Mouse (Mus musculus): Measurements from ENCODE around the gene Scpep1. TPM values are rescaled to one million over a fixed set of nuclear protein-coding genes. Genes with fewer than 3 reads are reported as not detected.

Scpep1 gene
- polyA plus RNA-seq, 1 experiment from 2014 or later = 37.9 TPM

GRCm38 (mm10) chr11:88888996-88889395 is 66.3 kb downstream of the Scpep1 start:
- ATAC-seq = no peak
- H3K9me3 ChIP-seq (replicated peaks; ENCODE audit: control insufficient read depth, low read length, poor library complexity, severe bottlenecking) = no peaks in the 10 kb centered on the region

DNA sequence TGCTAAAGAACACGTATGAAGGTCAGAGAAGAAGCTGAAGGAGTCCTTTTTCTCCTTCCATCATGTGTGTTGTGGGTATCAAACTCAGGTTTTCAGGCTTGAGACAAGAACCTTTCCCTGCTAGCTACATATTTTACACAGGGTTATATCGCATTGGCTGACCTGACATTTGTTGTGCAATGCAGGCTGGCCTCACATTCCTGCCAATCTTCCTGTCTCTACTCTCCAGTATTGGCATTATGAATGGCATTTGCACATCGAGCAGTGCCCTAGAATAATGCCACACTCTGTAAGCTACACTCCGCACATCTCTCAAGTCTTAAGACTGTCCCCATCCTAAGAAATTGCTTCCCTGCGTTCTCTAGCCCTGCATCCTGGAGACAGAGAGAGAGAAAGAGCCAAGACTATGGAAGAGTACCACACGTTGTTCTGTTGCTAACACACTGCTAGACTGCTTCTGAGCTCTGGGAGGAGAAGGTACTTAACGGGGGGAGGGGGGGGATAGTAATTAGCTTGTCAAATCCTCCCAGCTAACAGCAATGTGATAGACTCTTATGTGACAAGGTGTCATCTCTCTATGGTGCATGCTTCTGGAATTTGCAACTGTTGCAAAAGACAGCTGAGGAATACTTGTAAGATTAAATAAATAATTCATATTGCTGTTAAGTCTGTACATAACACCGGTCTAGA is 70.7 kb downstream of the Scpep1 start:
- H3K4me3 ChIP-seq (ENCODE audit: low read depth, low read length) = no peak overlapping the region
- peaks cover 3% of the 10 kb centered on the region; the same call in 1 of the 2 replicates for H3K4me1 ChIP-seq (ENCODE audit: control insufficient read depth, insufficient read depth, low read length)
- H3K9me3 ChIP-seq (replicated peaks; ENCODE audit: control insufficient read depth, low read length, poor library complexity, severe bottlenecking) = no peaks in the 10 kb centered on the region
- H3K9ac ChIP-seq (ENCODE audit: low read depth, low read length) = no peak overlapping the region
- 63% methylated on average over 8 of the region's 8 CpGs for WGBS
- ATAC-seq = no peak
- no peaks in the 10 kb centered on the region for H3K36me3 ChIP-seq (ENCODE audit: control insufficient read depth, insufficient read depth, low read length)
- no peak overlapping the region for H3K4me2 ChIP-seq (ENCODE audit: low read length)
- H3K27me3 ChIP-seq (ENCODE audit: control insufficient read depth, insufficient read depth, low read depth, low read length) = no peaks in the 10 kb centered on the region
- H3K27ac ChIP-seq (ENCODE audit: low read length) = no peak overlapping the region

More at GRCm38 (mm10) chr11:88888996-88889395, 66.3 kb downstream of the Scpep1 start:
- no peak overlapping the region for H3K4me2 ChIP-seq (ENCODE audit: low read length)
- H3K27me3 ChIP-seq (ENCODE audit: control insufficient read depth, insufficient read depth, low read depth, low read length) = no peaks in the 10 kb centered on the region
- H3K4me1 ChIP-seq (ENCODE audit: control insufficient read depth, insufficient read depth, low read length) = peaks cover 3% of the 10 kb centered on the region; the same call in 1 of the 2 replicates
- WGBS = 96% methylated on average over 2 of the region's 2 CpGs
- no peak overlapping the region for H3K4me3 ChIP-seq (ENCODE audit: low read depth, low read length)
- H3K27ac ChIP-seq (ENCODE audit: low read length) = no peak overlapping the region
- no peaks in the 10 kb centered on the region for H3K36me3 ChIP-seq (ENCODE audit: control insufficient read depth, insufficient read depth, low read length)
- no peak overlapping the region for H3K9ac ChIP-seq (ENCODE audit: low read depth, low read length)

DNA sequence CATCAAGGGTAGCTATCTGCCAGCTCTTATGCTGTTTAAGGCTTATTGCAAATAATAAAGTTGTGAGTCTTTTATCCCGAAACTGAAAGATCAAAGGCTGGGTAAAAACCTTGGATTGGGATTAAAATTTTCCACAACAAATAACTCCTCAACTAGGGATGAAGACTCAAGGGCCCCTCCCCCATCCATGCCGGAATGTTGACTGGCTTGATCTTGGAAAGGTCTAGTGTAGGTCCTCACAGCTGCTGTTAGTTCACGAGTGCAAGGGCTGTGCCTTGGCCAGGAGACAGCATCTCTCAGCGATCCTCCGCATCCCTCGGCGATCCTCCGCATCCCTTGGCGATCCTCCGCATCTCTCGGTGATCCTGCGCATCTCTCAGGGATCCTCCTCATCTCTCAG is 77.3 kb downstream of the Scpep1 start:
- H3K9ac ChIP-seq (ENCODE audit: low read depth, low read length) = no peak overlapping the region
- 92% methylated on average over 12 of the region's 12 CpGs for WGBS

More for the DNA sequence above, 77.3 kb downstream of the Scpep1 start:
- Histone ChIP-seq H3K36me3 (ENCODE audit: control insufficient read depth, insufficient read depth, low read length) (no peaks in the 10 kb centered on the region), H3K27ac (ENCODE audit: low read length) (no peak overlapping the region), H3K4me1 (ENCODE audit: control insufficient read depth, insufficient read depth, low read length) (peaks cover 6% of the 10 kb centered on the region; the same call in 1 of the 2 replicates), H3K4me3 (ENCODE audit: low read depth, low read length) (no peak overlapping the region), H3K27me3 (ENCODE audit: control insufficient read depth, insufficient read depth, low read depth, low read length) (no peaks in the 10 kb centered on the region), H3K9me3 (replicated peaks; ENCODE audit: control insufficient read depth, low read length, poor library complexity, severe bottlenecking) (no peaks in the 10 kb centered on the region), H3K4me2 (ENCODE audit: low read length) (no peak overlapping the region)
- ATAC-seq = no peak

Other genes starting within 250 kb of the Scpep1 start
- 29.4 and 32.8 TPM in 2 replicates for gene Msi2, start 237.0 kb downstream of the Scpep1 start, polyA plus RNA-seq (2015; fragmentation: Nextera tagmentation; extraction: Ambion mirVana)
- gene Akap1, start 90.9 kb downstream of the Scpep1 start, polyA plus RNA-seq (2015; fragmentation: Nextera tagmentation; extraction: Ambion mirVana) = 31.2 and 33.3 TPM in 2 replicates
- not detected in 2 replicates for gene Elobl, start 11.5 kb upstream of the Scpep1 start, polyA plus RNA-seq (2015; fragmentation: Nextera tagmentation; extraction: Ambion mirVana)
- 30.4 and 31.0 TPM in 2 replicates for gene Coil, start 14.8 kb upstream of the Scpep1 start, polyA plus RNA-seq (2015; fragmentation: Nextera tagmentation; extraction: Ambion mirVana)
- gene Trim25, start 43.9 kb upstream of the Scpep1 start, polyA plus RNA-seq (2015; fragmentation: Nextera tagmentation; extraction: Ambion mirVana) = 3.5 and 3.8 TPM in 2 replicates
- gene Dgke, start 111.4 kb upstream of the Scpep1 start, polyA plus RNA-seq (2015; fragmentation: Nextera tagmentation; extraction: Ambion mirVana) = 18.2 and 19.1 TPM in 2 replicates
- gene Gm525, start 118.4 kb upstream of the Scpep1 start, polyA plus RNA-seq (2015; fragmentation: Nextera tagmentation; extraction: Ambion mirVana) = not detected in 2 replicates

Measured in midbrain, embryonic 16.5 days (tissue).